Mouse (Mus musculus): Measurements from ENCODE around the gene Epb41l4b. TPM values are rescaled to one million over a fixed set of nuclear protein-coding genes. Genes with fewer than 3 reads are reported as not detected.

Epb41l4b gene
- polyA plus RNA-seq, 1 experiment from 2014 or later: 1.2 TPM

DNA sequence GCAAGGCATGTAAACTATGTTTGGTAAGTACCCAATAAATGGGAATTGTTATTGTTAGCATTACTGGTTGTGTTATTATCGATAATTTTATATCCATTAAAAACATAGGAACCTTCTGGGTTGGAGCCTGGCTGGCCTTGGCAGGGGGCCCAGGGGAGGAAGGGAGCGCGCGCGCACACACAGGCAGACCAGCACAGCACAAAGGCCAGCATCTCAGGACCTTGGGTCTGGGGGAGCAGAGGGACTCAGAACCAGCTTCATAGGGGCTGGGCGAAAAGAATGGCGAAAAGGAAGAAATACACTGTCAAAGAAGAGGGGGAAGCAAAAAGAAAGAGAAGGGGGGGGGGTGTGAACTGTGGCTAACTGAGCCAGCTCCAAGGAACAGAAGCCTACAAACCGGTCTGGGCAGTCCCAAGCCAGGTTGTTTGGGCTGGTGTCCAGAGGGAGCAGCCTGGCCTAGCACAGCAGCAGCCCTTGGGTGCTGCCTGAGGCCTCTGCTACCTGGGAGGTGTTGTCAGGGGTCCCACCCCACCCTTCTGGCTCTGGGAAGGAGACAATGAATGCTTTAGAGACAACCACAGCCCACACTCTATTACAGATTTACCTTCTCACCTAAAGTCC, 13.4 kb upstream of the Epb41l4b start:
- no peaks in the 10 kb centered on the region for H3K27me3 ChIP-seq (replicated peaks; ENCODE audit: control insufficient read depth, insufficient read depth, low read length)
- no peaks in the 10 kb centered on the region for H3K36me3 ChIP-seq (ENCODE audit: control insufficient read depth, insufficient read depth)
- no peak overlapping the region for H3K4me3 ChIP-seq (replicated peaks; ENCODE audit: low read length)
- 72% methylated on average over 8 of the region's 8 CpGs for WGBS
- H3K9ac ChIP-seq (replicated peaks; ENCODE audit: low read depth, low read length): no peak overlapping the region
- peaks cover 10% of the 10 kb centered on the region for H3K4me1 ChIP-seq (replicated peaks; ENCODE audit: control insufficient read depth, insufficient read depth, low read length)
- no peak overlapping the region for H3K4me2 ChIP-seq (ENCODE audit: low read length)
- no peak overlapping the region for H3K27ac ChIP-seq (ENCODE audit: low read length)
- ATAC-seq: no peak
- no peaks in the 10 kb centered on the region for H3K9me3 ChIP-seq (ENCODE audit: control insufficient read depth, low read length)

DNA sequence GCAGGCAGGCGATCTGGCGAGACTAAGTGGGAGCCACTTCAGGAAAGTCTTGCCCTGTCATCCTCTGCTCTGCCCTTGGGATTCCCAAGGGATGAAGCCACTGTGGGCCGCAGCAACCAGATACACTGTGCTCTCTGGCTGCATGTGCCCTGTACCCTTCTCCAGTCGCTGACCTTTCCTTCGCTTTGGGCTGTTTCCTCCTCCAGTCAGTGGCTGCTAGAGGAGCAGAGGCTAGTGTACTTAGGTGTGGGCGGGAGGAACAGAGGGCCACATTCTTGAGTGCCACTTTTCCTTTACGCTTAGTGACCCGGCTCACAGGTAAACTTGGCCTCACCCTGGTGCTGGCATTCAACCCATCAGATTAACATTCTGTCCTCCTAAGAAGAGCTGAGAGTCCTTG, 10.6 kb upstream of the Epb41l4b start:
- Histone ChIP-seq H3K27me3 (replicated peaks; ENCODE audit: control insufficient read depth, insufficient read depth, low read length) (no peaks in the 10 kb centered on the region), H3K9ac (replicated peaks; ENCODE audit: low read depth, low read length) (no peak overlapping the region; the same call in 1 of the 2 replicates), H3K9me3 (ENCODE audit: control insufficient read depth, low read length) (no peaks in the 10 kb centered on the region), H3K4me2 (ENCODE audit: low read length) (peak overlapping the region; percentile 21; the same call in 1 of the 2 replicates), H3K4me3 (replicated peaks; ENCODE audit: low read length) (no peak overlapping the region), H3K27ac (ENCODE audit: low read length) (no peak overlapping the region), H3K4me1 (replicated peaks; ENCODE audit: control insufficient read depth, insufficient read depth, low read length) (peaks cover 10% of the 10 kb centered on the region), H3K36me3 (ENCODE audit: control insufficient read depth, insufficient read depth) (no peaks in the 10 kb centered on the region)
- WGBS: 36% methylated on average over 8 of the region's 8 CpGs
- ATAC-seq: no peak

DNA sequence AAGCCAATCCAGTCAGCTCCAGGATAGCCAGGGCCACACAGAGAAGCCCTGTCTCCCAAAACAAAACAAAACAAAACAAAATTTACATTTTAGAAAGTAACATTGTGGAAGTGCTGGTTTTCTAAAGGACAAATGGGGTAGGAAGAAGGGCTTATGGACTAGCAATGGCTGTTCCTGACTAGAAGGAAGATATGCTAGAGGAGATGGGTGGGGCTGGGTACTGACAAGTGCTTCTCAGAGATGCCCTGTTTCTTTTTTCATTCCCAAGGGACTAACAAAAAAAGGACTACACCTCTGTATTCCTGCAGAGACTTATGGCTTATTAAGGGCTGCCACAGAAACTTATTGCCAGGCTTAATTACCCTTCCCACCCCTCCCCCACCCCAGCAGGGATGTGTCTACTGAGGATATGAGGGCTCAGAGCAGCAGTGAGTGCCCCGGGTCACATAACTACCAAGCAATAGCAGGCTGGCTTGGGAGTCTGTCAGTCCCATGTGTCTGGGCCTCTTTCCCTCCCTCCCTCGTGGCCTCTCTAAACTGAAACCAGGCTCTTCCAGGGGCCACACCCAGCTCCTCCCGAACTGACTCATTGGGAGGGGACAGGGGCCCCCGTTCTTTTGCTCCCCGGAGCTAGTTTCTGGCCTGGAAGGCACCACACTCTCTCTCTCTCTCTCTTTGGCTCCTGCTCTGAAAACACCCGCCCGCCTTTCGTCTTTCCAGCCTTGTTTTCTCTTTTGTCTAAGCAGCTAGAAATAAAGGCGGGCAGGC, 10.0 kb upstream of the Epb41l4b start:
- no peaks in the 10 kb centered on the region for H3K27me3 ChIP-seq (replicated peaks; ENCODE audit: control insufficient read depth, insufficient read depth, low read length)
- H3K4me3 ChIP-seq (replicated peaks; ENCODE audit: low read length): no peak overlapping the region
- no peaks in the 10 kb centered on the region for H3K36me3 ChIP-seq (ENCODE audit: control insufficient read depth, insufficient read depth)
- H3K9ac ChIP-seq (replicated peaks; ENCODE audit: low read depth, low read length): no peak overlapping the region; the same call in 1 of the 2 replicates
- H3K27ac ChIP-seq (ENCODE audit: low read length): no peak overlapping the region
- peak; percentile 52; the same call in 1 of the 2 replicates for ATAC-seq
- H3K4me2 ChIP-seq (ENCODE audit: low read length): peak overlapping the region; percentile 21; the same call in 1 of the 2 replicates
- H3K4me1 ChIP-seq (replicated peaks; ENCODE audit: control insufficient read depth, insufficient read depth, low read length): peaks cover 10% of the 10 kb centered on the region
- no peaks in the 10 kb centered on the region for H3K9me3 ChIP-seq (ENCODE audit: control insufficient read depth, low read length)
- WGBS: 0% methylated on average over 9 of the region's 9 CpGs

DNA sequence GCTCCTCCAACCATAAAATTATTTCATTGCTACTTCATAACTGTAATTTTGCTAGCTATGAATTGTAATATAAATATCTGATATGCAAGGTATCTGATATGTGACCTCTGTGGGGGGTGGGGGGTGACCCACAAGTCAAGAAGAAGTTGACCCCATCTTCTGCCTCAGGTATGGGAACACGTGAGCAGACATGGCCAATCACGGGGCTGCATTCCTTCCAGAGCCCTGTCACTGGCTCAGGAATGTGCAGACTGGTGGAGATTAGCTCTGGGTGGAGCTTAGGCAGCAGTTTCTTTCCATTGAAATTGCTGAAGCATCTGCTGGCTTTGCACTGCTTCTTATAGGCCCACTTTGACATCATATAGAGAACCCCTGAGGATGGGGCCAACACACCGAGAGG, 4.9 kb upstream of the Epb41l4b start:
- Histone ChIP-seq H3K36me3 (ENCODE audit: control insufficient read depth, insufficient read depth) (no peaks in the 10 kb centered on the region), H3K27me3 (replicated peaks; ENCODE audit: control insufficient read depth, insufficient read depth, low read length) (0 out of 2 replicates have a peak, but pooled peaks cover 3% of the 10 kb centered on the region), H3K27ac (ENCODE audit: low read length) (no peak overlapping the region), H3K4me3 (replicated peaks; ENCODE audit: low read length) (no peak overlapping the region), H3K4me1 (replicated peaks; ENCODE audit: control insufficient read depth, insufficient read depth, low read length) (peaks cover under 1% of the 10 kb centered on the region), H3K9me3 (ENCODE audit: control insufficient read depth, low read length) (no peaks in the 10 kb centered on the region), H3K4me2 (ENCODE audit: low read length) (no peak overlapping the region), H3K9ac (replicated peaks; ENCODE audit: low read depth, low read length) (no peak overlapping the region)
- ATAC-seq: no peak
- WGBS: 71% methylated on average over 3 of the region's 3 CpGs

DNA sequence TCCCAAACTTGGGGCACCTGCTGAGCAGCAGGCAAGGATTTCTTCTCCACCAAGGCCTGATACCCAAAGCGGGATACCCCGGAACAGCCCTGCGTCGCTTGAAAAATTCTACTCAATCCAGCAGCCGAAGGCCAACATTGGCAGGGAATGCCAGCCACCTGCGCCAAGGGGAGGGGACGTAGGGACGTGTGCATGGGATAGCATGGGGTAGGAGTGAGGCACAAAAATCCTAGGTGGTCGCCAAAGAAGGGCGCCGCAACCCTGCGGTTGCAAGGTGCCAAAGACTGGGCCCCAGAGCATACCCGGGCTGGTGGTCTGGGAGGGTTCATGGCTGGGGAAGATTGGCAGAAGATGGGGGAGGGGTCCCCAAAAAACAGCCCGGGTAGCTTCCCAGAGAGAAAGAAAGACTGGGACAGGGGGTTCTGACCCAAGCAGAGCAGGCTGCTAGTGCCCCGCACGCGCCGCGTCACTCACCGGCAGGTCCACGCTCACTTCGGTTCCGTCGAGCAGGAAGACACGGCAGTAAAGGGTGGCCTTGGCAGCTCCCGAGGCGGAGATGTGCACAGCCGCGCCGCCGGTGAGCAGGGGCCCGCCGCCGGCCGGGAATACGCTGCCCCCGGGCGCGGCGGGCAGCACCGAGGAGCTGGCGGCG, 737 bp downstream of the Epb41l4b start:
- peak overlapping the region; percentile 63 for H3K4me2 ChIP-seq (ENCODE audit: low read length)
- no peak overlapping the region for H3K27ac ChIP-seq (ENCODE audit: low read length)
- H3K9me3 ChIP-seq (ENCODE audit: control insufficient read depth, low read length): no peaks in the 10 kb centered on the region
- peak overlapping the region; percentile 51 for H3K4me3 ChIP-seq (replicated peaks; ENCODE audit: low read length)
- H3K36me3 ChIP-seq (ENCODE audit: control insufficient read depth, insufficient read depth): no peaks in the 10 kb centered on the region
- H3K9ac ChIP-seq (replicated peaks; ENCODE audit: low read depth, low read length): peak overlapping the region; percentile 59
- whole genome bisulfite sequencing: 0% methylated on average over 43 of the region's 43 CpGs
- peak; percentile 25 for ATAC-seq
- H3K4me1 ChIP-seq (replicated peaks; ENCODE audit: control insufficient read depth, insufficient read depth, low read length): peaks cover 21% of the 10 kb centered on the region
- H3K27me3 ChIP-seq (replicated peaks; ENCODE audit: control insufficient read depth, insufficient read depth, low read length): peaks cover 23% of the 10 kb centered on the region

DNA sequence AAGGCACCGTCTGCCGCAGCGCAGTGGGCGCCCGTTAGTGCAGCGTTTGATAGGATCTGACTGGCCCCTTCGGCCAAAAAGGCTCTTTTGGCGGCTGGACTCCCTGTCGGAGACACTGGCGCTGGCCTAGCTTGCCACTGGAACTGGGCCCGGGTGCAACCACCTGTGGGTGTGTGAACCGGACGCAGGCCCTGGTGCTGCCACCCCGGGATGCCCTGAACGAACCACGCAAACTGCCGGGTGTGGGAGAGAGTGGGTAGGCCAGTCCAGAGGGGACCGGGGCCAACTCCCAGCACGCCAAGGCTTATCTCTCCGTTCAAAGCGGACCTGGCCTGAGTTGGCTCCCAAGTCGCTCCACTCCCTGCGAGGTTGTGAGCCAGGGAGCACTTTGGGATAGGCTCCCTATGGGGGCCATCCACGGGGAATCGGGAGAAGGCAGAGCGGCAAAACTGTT, 1.3 kb downstream of the Epb41l4b start:
- H3K9me3 ChIP-seq (ENCODE audit: control insufficient read depth, low read length): no peaks in the 10 kb centered on the region
- H3K4me1 ChIP-seq (replicated peaks; ENCODE audit: control insufficient read depth, insufficient read depth, low read length): peaks cover 21% of the 10 kb centered on the region
- no peak for ATAC-seq
- H3K9ac ChIP-seq (replicated peaks; ENCODE audit: low read depth, low read length): no peak overlapping the region
- peaks cover 23% of the 10 kb centered on the region for H3K27me3 ChIP-seq (replicated peaks; ENCODE audit: control insufficient read depth, insufficient read depth, low read length)
- peak overlapping the region; percentile 51 for H3K4me3 ChIP-seq (replicated peaks; ENCODE audit: low read length)
- no peak overlapping the region for H3K27ac ChIP-seq (ENCODE audit: low read length)
- H3K4me2 ChIP-seq (ENCODE audit: low read length): peak overlapping the region; percentile 63
- no peaks in the 10 kb centered on the region for H3K36me3 ChIP-seq (ENCODE audit: control insufficient read depth, insufficient read depth)
- WGBS: 4% methylated on average over 26 of the region's 26 CpGs

DNA sequence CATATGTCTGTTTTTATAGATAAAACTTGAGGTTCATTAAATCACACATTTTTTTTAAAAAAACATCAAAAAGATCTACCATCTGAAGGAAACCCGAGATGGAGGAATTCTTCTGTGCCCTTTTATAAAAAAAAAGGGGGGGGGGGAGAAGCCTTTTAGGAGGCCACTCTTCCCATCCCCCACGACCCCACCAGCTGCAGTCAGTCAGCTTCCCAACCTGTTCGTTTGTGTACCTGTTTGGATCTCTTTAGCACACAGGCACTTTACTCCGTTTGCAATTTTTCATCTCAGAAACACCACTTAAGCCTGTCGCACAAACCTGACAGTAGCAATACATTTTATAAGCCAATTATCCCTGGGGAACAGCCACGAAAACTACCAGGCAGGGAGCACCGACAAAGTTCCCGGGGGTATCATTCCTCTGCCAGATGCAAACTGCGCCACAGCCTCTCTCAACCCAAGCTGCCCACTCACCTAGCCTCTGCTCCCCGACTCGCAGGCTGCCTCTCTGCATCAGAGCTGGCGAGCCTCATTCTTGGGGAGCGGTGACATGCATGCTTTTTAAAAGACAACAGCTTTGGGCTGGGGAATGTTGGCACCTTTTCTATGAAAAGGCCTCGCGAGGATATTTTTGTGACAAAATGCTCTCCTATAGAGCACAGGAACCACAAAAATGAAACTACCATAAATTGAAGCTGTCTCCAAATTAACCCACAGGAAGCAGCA, 2.1 kb downstream of the Epb41l4b start:
- Histone ChIP-seq H3K27ac (ENCODE audit: low read length) (no peak overlapping the region), H3K27me3 (replicated peaks; ENCODE audit: control insufficient read depth, insufficient read depth, low read length) (peaks cover 23% of the 10 kb centered on the region), H3K4me3 (replicated peaks; ENCODE audit: low read length) (peak overlapping the region; percentile 51), H3K4me2 (ENCODE audit: low read length) (peak overlapping the region; percentile 63), H3K9me3 (ENCODE audit: control insufficient read depth, low read length) (no peaks in the 10 kb centered on the region), H3K36me3 (ENCODE audit: control insufficient read depth, insufficient read depth) (no peaks in the 10 kb centered on the region), H3K9ac (replicated peaks; ENCODE audit: low read depth, low read length) (no peak overlapping the region), H3K4me1 (replicated peaks; ENCODE audit: control insufficient read depth, insufficient read depth, low read length) (peaks cover 21% of the 10 kb centered on the region)
- ATAC-seq: no peak
- 20% methylated on average over 15 of the region's 15 CpGs for whole genome bisulfite sequencing

DNA sequence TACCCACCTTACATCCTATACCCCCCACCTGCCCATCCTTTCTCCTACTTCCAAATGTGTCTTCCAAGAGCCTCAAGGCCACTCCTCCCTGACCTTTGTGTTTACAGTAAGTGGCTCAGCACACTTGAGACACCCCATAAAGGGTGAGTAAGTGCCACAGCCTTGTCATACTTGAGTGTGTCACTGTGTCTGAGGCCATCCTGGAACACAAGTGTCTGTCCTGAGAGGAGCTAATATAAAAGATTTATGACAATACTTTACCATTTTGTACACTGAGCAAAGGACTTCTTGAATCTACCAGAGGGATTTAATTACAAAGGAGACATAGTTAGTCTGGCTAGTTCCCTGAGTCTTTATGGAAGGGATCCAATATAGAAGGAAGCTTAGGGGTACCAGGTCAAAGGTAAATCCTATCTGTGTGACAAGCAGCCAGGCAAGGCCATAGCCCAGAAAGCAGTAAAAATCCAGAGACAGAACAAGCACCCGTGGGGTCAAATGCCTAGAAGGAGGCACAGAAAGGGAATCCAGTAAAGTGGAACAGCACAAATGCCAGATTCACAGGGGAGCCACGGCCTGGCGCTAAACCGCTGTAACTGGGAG, 2.9 kb downstream of the Epb41l4b start:
- no peak overlapping the region for H3K9ac ChIP-seq (replicated peaks; ENCODE audit: low read depth, low read length)
- no peak overlapping the region for H3K4me2 ChIP-seq (ENCODE audit: low read length)
- 23% methylated on average over 4 of the region's 4 CpGs for WGBS
- no peak overlapping the region for H3K4me3 ChIP-seq (replicated peaks; ENCODE audit: low read length)
- no peak for ATAC-seq
- peaks cover 23% of the 10 kb centered on the region for H3K27me3 ChIP-seq (replicated peaks; ENCODE audit: control insufficient read depth, insufficient read depth, low read length)
- H3K9me3 ChIP-seq (ENCODE audit: control insufficient read depth, low read length): no peaks in the 10 kb centered on the region
- H3K4me1 ChIP-seq (replicated peaks; ENCODE audit: control insufficient read depth, insufficient read depth, low read length): peaks cover 21% of the 10 kb centered on the region
- H3K27ac ChIP-seq (ENCODE audit: low read length): no peak overlapping the region
- no peaks in the 10 kb centered on the region for H3K36me3 ChIP-seq (ENCODE audit: control insufficient read depth, insufficient read depth)
